Mouse (Mus musculus) midbrain, embryonic 11.5 days (tissue): ENCODE measurements around the gene Pip5k1a. TPM values are rescaled to one million over a fixed set of nuclear protein-coding genes. Genes with fewer than 3 reads are reported as not detected.

Experiments
- ATAC-seq: fragments of 200-750 bp; cut with Nextera tagmentation; 2 replicates; pipeline ENCODE4 v1.8.0; 2017; ENCODE audit warnings: moderate TSS enrichment, moderate library complexity; ENCODE audit not compliant: low FRiP score
- DNase-seq: peaks from one replicate; pipeline ENCODE4 v3.0.0; 2015; ENCODE audit warnings: low spot score; ENCODE audit errors: missing footprints
- H3K27ac ChIP-seq: fragments of 300-500 bp; sonication (generic); 2 replicates; pipeline ENCODE4 v1.5.1; 2014; ENCODE audit warnings: low read depth, low read length
- H3K27me3 ChIP-seq: fragments of 300-500 bp; sonication (generic); 2 replicates; pipeline ENCODE4 v1.6.1; 2014; ENCODE audit warnings: mild to moderate bottlenecking, low read length, moderate library complexity, mixed read lengths; ENCODE audit not compliant: control insufficient read depth, insufficient read depth
- H3K36me3 ChIP-seq: fragments of 300-500 bp; sonication (generic); 2 replicates; pipeline ENCODE4 v1.6.1; 2014; ENCODE audit warnings: mild to moderate bottlenecking, low read length, moderate library complexity, mixed read lengths; ENCODE audit not compliant: control insufficient read depth, insufficient read depth
- H3K4me1 ChIP-seq: fragments of 300-500 bp; sonication (generic); 2 replicates; pipeline ENCODE4 v1.6.1; 2014; ENCODE audit warnings: low read length; ENCODE audit not compliant: control insufficient read depth, insufficient read depth
- H3K4me2 ChIP-seq: fragments of 300-500 bp; sonication (generic); 2 replicates; pipeline ENCODE4 v1.6.1; 2014; ENCODE audit warnings: mild to moderate bottlenecking, moderate library complexity
- H3K4me3 ChIP-seq: fragments of 300-500 bp; sonication (generic); 2 replicates; pipeline ENCODE4 v1.5.1; 2014; ENCODE audit warnings: low read depth, low read length
- H3K9ac ChIP-seq: fragments of 300-500 bp; sonication (generic); 2 replicates; pipeline ENCODE4 v1.6.1; 2014; ENCODE audit warnings: low read length
- H3K9me3 ChIP-seq: fragments of 300-500 bp; sonication (generic); 2 replicates; pipeline ENCODE4 v1.6.1; 2016; ENCODE audit warnings: low read length; ENCODE audit not compliant: control insufficient read depth
- WGBS: fragments of 180-500 bp; shearing (Covaris S2); extraction: QIAGEN DNeasy Blood & Tissue Kit; methylation state at CpG from one replicate; pipeline ENCODE4 v1.1.7; 2014; 5-methylcytosine and 5-hydroxymethylcytosine counted together
- polyA plus RNA-seq: library from polyadenylated mRNA; unstranded; fragments of >200 nt; fragmentation: Nextera tagmentation; extraction: Ambion mirVana; gene quantifications from 2 replicates; pipeline ENCODE4 v1.2.1, GENCODE M21; 2014

The Pip5k1a gene
- 13.2 and 15.1 TPM in 2 replicates for polyA plus RNA-seq

- Histone ChIP-seq H3K27me3 (no peaks in the 10 kb centered on the region), H3K4me2 (peak within 1 kb of the TSS; percentile 75), H3K9me3 (no peaks in the 10 kb centered on the region), H3K27ac (peak within 1 kb of the TSS; percentile 71), H3K36me3 (no peaks in the 10 kb centered on the region), H3K9ac (peak within 1 kb of the TSS; percentile 92), H3K4me1 (peaks cover 10% of the 10 kb centered on the region), H3K4me3 (peak within 1 kb of the TSS; percentile 96)
- ATAC-seq (peak; percentile 90), DNase-seq (peak; percentile 99)
- under 1% methylated on average over 51 of the region's 51 CpGs for WGBS
Observed at GRCm38 (mm10) chr3:95106338-95107117, at the start of gene Pip5k1a. Gene Pip5k1a (minus strand): TSS chr3:95106930.

GRCm38 (mm10) chr3:95153874-95154273 lies 47.1 kb upstream of the Pip5k1a start:
- DNase-seq: no peak
- no peaks in the 10 kb centered on the region for H3K36me3 ChIP-seq
- 51% methylated on average over 4 of the region's 4 CpGs for WGBS

GRCm38 (mm10) chr3:95147924-95148323 lies 41.2 kb upstream of the Pip5k1a start:
- no peaks in the 10 kb centered on the region for H3K36me3 ChIP-seq
- no peak overlapping the region for H3K9ac ChIP-seq
- H3K4me3 ChIP-seq: no peak overlapping the region
- 54% methylated on average over 3 of the region's 3 CpGs for WGBS
- H3K4me2 ChIP-seq: no peak overlapping the region
- H3K9me3 ChIP-seq: no peaks in the 10 kb centered on the region
- ATAC-seq: no peak
- H3K4me1 ChIP-seq: no peaks in the 10 kb centered on the region
- H3K27ac ChIP-seq: no peak overlapping the region
- peak; percentile 35 for DNase-seq
- H3K27me3 ChIP-seq: no peaks in the 10 kb centered on the region

More at GRCm38 (mm10) chr3:95153874-95154273, 47.1 kb upstream of the Pip5k1a start:
- Histone ChIP-seq H3K4me1 (no peaks in the 10 kb centered on the region), H3K4me3 (no peak overlapping the region), H3K4me2 (no peak overlapping the region), H3K27me3 (no peaks in the 10 kb centered on the region; the same call in 1 of the 2 replicates), H3K27ac (no peak overlapping the region), H3K9me3 (no peaks in the 10 kb centered on the region), H3K9ac (no peak overlapping the region)
- ATAC-seq: no peak

- no peak overlapping the region for H3K9ac ChIP-seq
- peaks cover 2% of the 10 kb centered on the region; the same call in 1 of the 2 replicates for H3K36me3 ChIP-seq
- no peaks in the 10 kb centered on the region for H3K4me1 ChIP-seq
- ATAC-seq (peak; percentile 69), DNase-seq (peak; percentile 98)
- no peaks in the 10 kb centered on the region for H3K9me3 ChIP-seq
- H3K4me2 ChIP-seq: no peak overlapping the region
- no peak overlapping the region for H3K27ac ChIP-seq
- H3K4me3 ChIP-seq: no peak overlapping the region
- WGBS: 10% methylated on average over 5 of the region's 5 CpGs
- no peaks in the 10 kb centered on the region for H3K27me3 ChIP-seq
Observed at GRCm38 (mm10) chr3:95142617-95143011, 35.9 kb upstream of the Pip5k1a start.

GRCm38 (mm10) chr3:95141952-95142616 lies 35.4 kb upstream of the Pip5k1a start, which contains the start of gene Tnfaip8l2:
Gene Tnfaip8l2 (minus strand): TSS chr3:95142360.
- 83% methylated on average over 10 of the region's 10 CpGs for WGBS
- ATAC-seq: peak; percentile 52; the same call in 1 of the 2 replicates
- Histone ChIP-seq H3K4me3 (no peak within 1 kb of the TSS), H3K4me1 (no peaks in the 10 kb centered on the region), H3K27me3 (no peaks in the 10 kb centered on the region), H3K27ac (no peak within 1 kb of the TSS), H3K9ac (no peak within 1 kb of the TSS), H3K4me2 (no peak within 1 kb of the TSS), H3K9me3 (no peaks in the 10 kb centered on the region), H3K36me3 (peaks cover 2% of the 10 kb centered on the region; the same call in 1 of the 2 replicates)
- peak; percentile 72 for DNase-seq

GRCm38 (mm10) chr3:95141474-95141873 lies 34.7 kb upstream of the Pip5k1a start:
- Histone ChIP-seq H3K4me3 (no peak overlapping the region), H3K27ac (no peak overlapping the region), H3K9ac (no peak overlapping the region), H3K27me3 (no peaks in the 10 kb centered on the region), H3K4me2 (no peak overlapping the region), H3K9me3 (no peaks in the 10 kb centered on the region), H3K4me1 (no peaks in the 10 kb centered on the region; the same call in 1 of the 2 replicates), H3K36me3 (peaks cover 2% of the 10 kb centered on the region; the same call in 1 of the 2 replicates)
- DNase-seq (peak; percentile 62), ATAC-seq (no peak)
- WGBS: 93% methylated on average over 9 of the region's 9 CpGs

GRCm38 (mm10) chr3:95140795-95141194 lies 34.1 kb upstream of the Pip5k1a start:
- 92% methylated on average over 6 of the region's 6 CpGs for WGBS
- H3K27me3 ChIP-seq: no peaks in the 10 kb centered on the region
- no peaks in the 10 kb centered on the region for H3K9me3 ChIP-seq
- DNase-seq (peak; percentile 28), ATAC-seq (no peak)
- H3K9ac ChIP-seq: no peak overlapping the region
- H3K36me3 ChIP-seq: peaks cover 2% of the 10 kb centered on the region; the same call in 1 of the 2 replicates
- H3K4me1 ChIP-seq: no peaks in the 10 kb centered on the region; the same call in 1 of the 2 replicates
- no peak overlapping the region for H3K4me2 ChIP-seq
- H3K4me3 ChIP-seq: no peak overlapping the region
- H3K27ac ChIP-seq: no peak overlapping the region

- no peak overlapping the region for H3K27ac ChIP-seq
- H3K36me3 ChIP-seq: peaks cover 2% of the 10 kb centered on the region; the same call in 1 of the 2 replicates
- peaks cover 3% of the 10 kb centered on the region; the same call in 1 of the 2 replicates for H3K4me1 ChIP-seq
- DNase-seq: peak; percentile 78
- H3K4me3 ChIP-seq: no peak overlapping the region
- no peak for ATAC-seq
- H3K9ac ChIP-seq: no peak overlapping the region
- no peak overlapping the region for H3K4me2 ChIP-seq
- no peaks in the 10 kb centered on the region for H3K9me3 ChIP-seq
- H3K27me3 ChIP-seq: no peaks in the 10 kb centered on the region
- WGBS: 57% methylated on average over 18 of the region's 18 CpGs
Observed at GRCm38 (mm10) chr3:95140289-95140595, 33.5 kb upstream of the Pip5k1a start.
